Mouse (Mus musculus) midbrain, embryonic 12.5 days (tissue): ENCODE results near the gene Ccdc36. TPM values are rescaled to one million over a fixed set of nuclear protein-coding genes. Genes with fewer than 3 reads are reported as not detected.

ENCODE experiments used
- ATAC-seq: fragments of 200-750 bp; cut with Nextera tagmentation; 2 replicates; pipeline ENCODE4 v1.8.0; 2017; ENCODE audit warnings: low read depth, moderate TSS enrichment, moderate library complexity; ENCODE audit not compliant: low FRiP score
- H3K27ac ChIP-seq: fragments of 300-500 bp; sonication (generic); replicated peaks from 2 replicates; pipeline ENCODE4 v1.5.1; 2016; ENCODE audit warnings: mild to moderate bottlenecking
- H3K27me3 ChIP-seq: fragments of 300-500 bp; sonication (generic); 2 replicates; pipeline ENCODE4 v1.6.1; 2016; ENCODE audit warnings: mild to moderate bottlenecking
- H3K36me3 ChIP-seq: fragments of 300-500 bp; sonication (generic); 2 replicates; pipeline ENCODE4 v1.6.1; 2016
- H3K4me1 ChIP-seq: fragments of 300-500 bp; sonication (generic); 2 replicates; pipeline ENCODE4 v1.6.1; 2016
- H3K4me2 ChIP-seq: fragments of 300-500 bp; sonication (generic); replicated peaks from 2 replicates; pipeline ENCODE4 v1.6.1; 2016; ENCODE audit warnings: mild to moderate bottlenecking, moderate library complexity
- H3K4me3 ChIP-seq: fragments of 300-500 bp; sonication (generic); 2 replicates; pipeline ENCODE4 v1.5.1; 2016; ENCODE audit warnings: mild to moderate bottlenecking
- H3K9ac ChIP-seq: fragments of 300-500 bp; sonication (generic); replicated peaks from 2 replicates; pipeline ENCODE4 v1.6.1; 2016; ENCODE audit warnings: mild to moderate bottlenecking, moderate library complexity
- H3K9me3 ChIP-seq: fragments of 300-500 bp; sonication (generic); 2 replicates; pipeline ENCODE4 v1.6.1; 2016; ENCODE audit warnings: mild to moderate bottlenecking
- WGBS: fragments of 180-500 bp; shearing (Covaris S2); methylation state at CpG from one replicate; pipeline ENCODE4 v1.1.7; 2016; 5-methylcytosine and 5-hydroxymethylcytosine counted together
- polyA plus RNA-seq: library from polyadenylated mRNA; unstranded; fragments of >200 nt; fragmentation: Nextera tagmentation; extraction: Ambion mirVana; gene quantifications from 2 replicates; pipeline ENCODE4 v1.2.1, GENCODE M21; 2016

Gene Ccdc36
- polyA plus RNA-seq, 1 experiment from 2014 or later: 1.3 TPM

DNA sequence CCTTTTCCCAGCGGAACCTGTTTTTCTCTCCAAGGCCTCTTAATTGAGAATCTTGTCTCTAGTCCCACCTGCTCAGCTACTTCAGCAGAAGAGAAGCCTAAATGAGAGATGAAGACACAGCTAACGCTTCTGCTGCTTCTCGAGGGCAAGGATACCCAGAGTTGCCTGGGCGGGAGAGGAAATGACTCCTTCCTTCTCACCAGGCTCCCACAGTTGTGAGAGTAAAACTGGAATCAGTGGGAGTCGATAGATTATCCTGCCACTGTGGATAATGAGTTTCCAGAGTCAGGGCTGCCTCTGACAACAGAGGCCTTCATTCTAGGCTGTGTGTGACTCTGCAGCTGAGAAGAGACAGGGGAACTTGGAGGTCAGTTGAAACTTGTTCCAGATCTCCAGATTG lies 12.2 kb upstream of the Ccdc36 start:
- no peaks in the 10 kb centered on the region for H3K4me1 ChIP-seq
- no peak overlapping the region for H3K4me2 ChIP-seq
- no peaks in the 10 kb centered on the region for H3K36me3 ChIP-seq
- no peaks in the 10 kb centered on the region for H3K27me3 ChIP-seq
- no peak for ATAC-seq
- no peak overlapping the region for H3K4me3 ChIP-seq
- 79% methylated on average over 5 of the region's 5 CpGs for WGBS
- no peak overlapping the region for H3K27ac ChIP-seq
- H3K9me3 ChIP-seq: no peaks in the 10 kb centered on the region
- no peak overlapping the region for H3K9ac ChIP-seq

DNA sequence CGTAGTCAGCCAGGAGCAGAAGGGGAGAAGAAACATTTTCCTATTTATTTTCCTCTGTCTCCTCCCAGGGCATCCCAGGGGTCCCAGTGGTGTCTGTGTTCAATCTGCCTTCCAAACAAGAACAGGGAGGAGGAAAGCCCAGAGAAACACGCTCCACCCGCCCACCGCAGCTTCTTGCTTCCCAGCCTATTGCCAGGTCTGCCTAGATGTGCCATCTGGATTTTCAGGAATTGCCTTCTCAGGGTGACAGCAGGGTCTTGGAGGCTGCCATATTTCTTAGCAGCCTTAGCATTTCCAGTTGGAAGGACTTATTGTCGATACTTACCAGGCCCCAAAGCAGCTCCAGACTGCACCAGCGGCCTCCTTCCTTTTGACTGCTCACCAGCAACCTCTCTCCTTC lies 10.9 kb upstream of the Ccdc36 start:
- no peak for ATAC-seq
- 80% methylated on average over 6 of the region's 6 CpGs for WGBS
- H3K4me1 ChIP-seq: no peaks in the 10 kb centered on the region
- H3K9me3 ChIP-seq: no peaks in the 10 kb centered on the region
- H3K27me3 ChIP-seq: no peaks in the 10 kb centered on the region
- no peak overlapping the region for H3K4me2 ChIP-seq
- H3K27ac ChIP-seq: no peak overlapping the region
- H3K9ac ChIP-seq: no peak overlapping the region
- H3K36me3 ChIP-seq: no peaks in the 10 kb centered on the region
- H3K4me3 ChIP-seq: no peak overlapping the region

DNA sequence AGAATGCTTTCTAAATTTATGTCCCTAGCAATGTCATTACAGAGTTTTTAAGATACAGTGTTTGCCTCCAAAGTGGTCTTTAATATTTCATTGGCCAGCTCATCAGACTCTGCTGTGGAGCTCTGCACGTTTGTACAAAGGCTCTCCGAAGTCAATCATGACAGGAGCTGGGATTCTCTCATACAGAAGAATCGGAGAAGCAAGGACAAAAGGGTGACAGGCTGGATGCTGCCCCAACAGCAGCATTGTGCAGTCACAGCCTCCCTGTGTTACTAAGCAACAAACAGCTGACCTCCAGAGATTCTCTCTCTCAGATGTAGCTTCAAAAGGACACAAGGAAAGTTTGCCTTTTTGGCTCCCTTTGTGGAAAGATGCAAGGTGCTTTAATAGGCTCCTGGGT lies 7.9 kb upstream of the Ccdc36 start, which contains the start of gene BC048562:
Gene BC048562, plus strand, starts transcription at position 301 of the 400 bp plus-strand sequence.
- Histone ChIP-seq H3K4me2 (no peak within 1 kb of the TSS), H3K9ac (no peak within 1 kb of the TSS), H3K4me3 (no peak within 1 kb of the TSS), H3K36me3 (no peaks in the 10 kb centered on the region), H3K9me3 (no peaks in the 10 kb centered on the region), H3K27ac (no peak within 1 kb of the TSS), H3K4me1 (peaks cover 6% of the 10 kb centered on the region; the same call in 1 of the 2 replicates), H3K27me3 (no peaks in the 10 kb centered on the region)
- no peak for ATAC-seq
- WGBS: 32% methylated on average over 3 of the region's 3 CpGs

DNA sequence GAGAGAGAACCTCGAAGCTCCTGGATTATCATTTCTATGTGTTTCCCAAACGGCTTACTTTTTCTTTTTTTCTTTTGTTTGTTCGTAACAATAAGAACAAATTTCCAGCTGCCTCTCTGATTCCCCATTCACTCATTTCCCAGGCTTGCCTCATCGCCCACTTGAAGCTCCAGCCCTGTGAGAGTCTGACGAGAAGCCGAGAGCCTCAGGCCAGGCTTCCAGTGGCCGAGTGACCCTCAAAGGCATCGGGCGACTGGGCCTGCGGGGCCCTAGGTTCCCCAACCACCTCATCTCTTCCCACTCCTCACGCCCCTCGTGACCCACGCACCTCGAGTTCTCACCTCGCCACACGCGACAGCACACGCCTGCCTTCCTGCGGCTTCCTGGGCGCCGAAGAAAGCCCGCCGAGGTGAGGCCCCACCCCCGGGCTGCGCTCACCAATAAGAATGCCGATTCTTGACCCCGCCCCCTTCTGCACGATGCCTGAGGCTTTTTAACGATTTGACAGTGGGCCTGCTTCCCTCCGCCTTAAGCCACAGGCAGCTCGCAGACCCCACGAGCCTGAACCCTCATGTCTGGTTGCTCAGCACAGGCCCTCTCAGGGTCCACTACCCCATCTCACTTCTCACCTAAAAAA lies 3.3 kb upstream of the Ccdc36 start:
- Histone ChIP-seq H3K4me2 (peak overlapping the region; percentile 49), H3K27ac (no peak overlapping the region), H3K9me3 (no peaks in the 10 kb centered on the region), H3K4me3 (peak overlapping the region; percentile 27), H3K9ac (no peak overlapping the region; the same call in 1 of the 2 replicates), H3K4me1 (peaks cover 6% of the 10 kb centered on the region; the same call in 1 of the 2 replicates), H3K27me3 (no peaks in the 10 kb centered on the region), H3K36me3 (no peaks in the 10 kb centered on the region)
- ATAC-seq: no peak
- 54% methylated on average over 32 of the region's 32 CpGs for WGBS

DNA sequence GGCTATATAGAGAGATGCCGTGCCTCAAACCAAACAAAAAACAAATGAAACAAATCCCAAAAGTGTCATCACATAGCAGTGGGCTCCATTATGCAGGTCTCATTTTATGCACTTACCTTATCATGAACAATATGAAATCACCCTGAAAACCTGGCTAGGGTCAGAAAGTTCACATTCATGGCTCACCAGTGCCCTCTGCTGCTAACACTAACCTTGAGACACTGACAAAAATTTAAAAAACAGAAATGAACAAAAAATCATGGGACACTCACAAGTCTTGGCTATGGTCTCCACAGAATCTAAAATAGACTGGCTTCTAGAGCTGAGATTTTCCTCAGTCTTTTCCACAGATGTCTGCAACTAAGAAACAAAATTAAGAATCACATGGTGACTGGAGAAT lies 16.1 kb downstream of the Ccdc36 start:
- no peak for ATAC-seq
- H3K4me3 ChIP-seq: no peak overlapping the region

DNA sequence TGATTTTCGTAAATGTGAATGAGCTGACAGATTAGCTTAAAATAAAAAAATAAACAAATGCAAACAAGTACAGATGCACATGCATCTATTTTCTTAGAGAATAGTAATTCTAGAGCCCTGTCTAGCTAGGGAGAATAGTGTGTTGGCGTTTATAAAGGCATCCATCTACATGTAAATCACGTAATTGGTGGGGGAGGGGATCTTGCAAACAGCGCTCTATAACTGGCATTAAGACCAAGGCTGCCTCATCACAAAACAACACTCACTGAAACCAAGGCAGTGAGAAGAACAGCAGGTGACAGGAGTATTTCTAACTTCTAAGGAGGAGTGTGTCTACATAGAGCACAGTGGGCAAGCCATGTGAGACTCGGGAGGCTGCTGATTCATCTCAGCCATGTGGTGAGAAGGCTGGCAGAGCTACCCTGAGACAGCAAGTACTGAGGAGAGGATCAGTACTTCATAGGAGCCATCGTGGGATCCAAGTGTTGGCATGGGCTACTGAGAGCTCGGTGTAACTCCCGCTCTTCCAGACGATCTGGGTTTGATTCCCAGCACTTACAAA lies 16.8 kb downstream of the Ccdc36 start:
- Histone ChIP-seq H3K4me3 (no peak overlapping the region), H3K9ac (no peak overlapping the region), H3K36me3 (no peaks in the 10 kb centered on the region), H3K4me1 (no peaks in the 10 kb centered on the region), H3K27me3 (no peaks in the 10 kb centered on the region), H3K27ac (no peak overlapping the region), H3K9me3 (no peaks in the 10 kb centered on the region), H3K4me2 (no peak overlapping the region)
- WGBS: 79% methylated on average over 9 of the region's 9 CpGs
- ATAC-seq: no peak

More for the DNA sequence above, 16.1 kb downstream of the Ccdc36 start:
- Histone ChIP-seq H3K4me2 (no peak overlapping the region), H3K9me3 (no peaks in the 10 kb centered on the region), H3K36me3 (no peaks in the 10 kb centered on the region), H3K27ac (no peak overlapping the region), H3K27me3 (no peaks in the 10 kb centered on the region), H3K9ac (no peak overlapping the region), H3K4me1 (no peaks in the 10 kb centered on the region)
- 81% methylated on average over 1 of the region's 1 CpGs for WGBS

DNA sequence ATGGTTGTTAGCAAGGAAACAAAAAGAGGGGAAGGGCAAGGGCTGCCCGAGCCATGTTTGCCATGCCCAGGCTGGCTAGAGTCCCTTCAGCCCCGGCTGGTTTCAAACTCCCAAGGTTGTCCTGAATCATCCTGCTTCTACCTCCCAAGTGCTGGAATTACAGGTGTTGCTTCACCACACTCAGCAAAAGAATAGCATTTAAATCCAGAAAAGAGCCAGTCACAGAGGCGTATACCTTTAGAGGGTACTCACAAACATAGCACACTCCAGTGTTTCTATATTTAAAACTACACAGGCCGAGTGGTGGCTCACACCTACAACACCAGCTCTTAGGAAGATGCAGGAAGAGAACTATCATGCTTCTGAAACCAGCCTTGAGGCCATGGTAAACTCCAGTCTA lies 18.7 kb downstream of the Ccdc36 start:
- Histone ChIP-seq H3K4me2 (no peak overlapping the region), H3K27me3 (no peaks in the 10 kb centered on the region), H3K27ac (no peak overlapping the region), H3K36me3 (no peaks in the 10 kb centered on the region), H3K4me1 (no peaks in the 10 kb centered on the region), H3K4me3 (no peak overlapping the region), H3K9me3 (no peaks in the 10 kb centered on the region), H3K9ac (no peak overlapping the region)
- no peak for ATAC-seq
- WGBS: 90% methylated on average over 4 of the region's 4 CpGs

DNA sequence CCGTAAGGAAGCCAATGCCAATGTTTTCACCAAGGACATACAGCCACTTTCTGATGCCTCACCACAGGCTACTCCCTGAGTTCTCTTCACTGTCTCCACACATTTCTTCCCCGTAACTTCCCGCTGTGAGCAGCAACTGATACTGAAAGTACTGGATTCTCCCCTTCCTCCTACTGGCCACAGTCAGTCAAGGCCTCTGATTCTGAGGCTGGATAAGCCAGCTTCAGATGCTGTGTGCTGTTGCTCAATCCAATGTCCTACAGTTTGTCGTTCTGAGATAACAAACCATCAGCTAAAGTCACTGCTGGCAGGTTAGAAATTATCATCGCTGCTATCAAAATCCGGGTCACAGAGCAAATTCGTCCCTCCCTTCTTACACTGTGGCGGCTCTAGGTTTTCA lies 23.8 kb downstream of the Ccdc36 start:
- no peak for ATAC-seq
- H3K36me3 ChIP-seq: no peaks in the 10 kb centered on the region
- WGBS: 85% methylated on average over 8 of the region's 8 CpGs

DNA sequence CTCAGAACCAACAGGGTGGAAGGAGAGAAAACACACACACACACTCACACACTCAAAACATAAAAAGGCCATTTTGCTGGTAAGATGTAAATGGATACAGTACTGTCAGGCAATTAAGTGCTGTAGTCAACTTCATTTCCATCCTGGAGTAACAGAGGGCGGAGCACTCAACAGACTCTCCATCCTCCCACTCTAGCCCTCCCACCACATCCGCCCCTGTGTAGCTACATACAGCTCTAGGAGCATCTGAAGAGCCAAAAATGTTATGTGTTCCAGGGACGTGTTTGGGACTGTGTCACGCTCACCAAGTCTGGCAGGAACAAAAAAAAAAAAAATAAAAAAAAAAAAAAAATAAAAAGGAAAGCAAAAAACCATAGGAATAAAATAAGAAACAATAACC lies 25.2 kb downstream of the Ccdc36 start:
- peaks cover 11% of the 10 kb centered on the region for H3K4me1 ChIP-seq
- no peak overlapping the region for H3K27ac ChIP-seq
- no peaks in the 10 kb centered on the region for H3K27me3 ChIP-seq
- H3K36me3 ChIP-seq: no peaks in the 10 kb centered on the region
- H3K9ac ChIP-seq: no peak overlapping the region
- ATAC-seq: no peak
- no peak overlapping the region for H3K4me2 ChIP-seq
- no peak overlapping the region for H3K4me3 ChIP-seq
- no peaks in the 10 kb centered on the region for H3K9me3 ChIP-seq
- 85% methylated on average over 4 of the region's 4 CpGs for WGBS

More for the DNA sequence above, 23.8 kb downstream of the Ccdc36 start:
- peaks cover 11% of the 10 kb centered on the region for H3K4me1 ChIP-seq
- no peak overlapping the region for H3K4me2 ChIP-seq
- H3K4me3 ChIP-seq: no peak overlapping the region
- H3K27ac ChIP-seq: no peak overlapping the region
- no peak overlapping the region for H3K9ac ChIP-seq
- no peaks in the 10 kb centered on the region for H3K27me3 ChIP-seq
- H3K9me3 ChIP-seq: no peaks in the 10 kb centered on the region

DNA sequence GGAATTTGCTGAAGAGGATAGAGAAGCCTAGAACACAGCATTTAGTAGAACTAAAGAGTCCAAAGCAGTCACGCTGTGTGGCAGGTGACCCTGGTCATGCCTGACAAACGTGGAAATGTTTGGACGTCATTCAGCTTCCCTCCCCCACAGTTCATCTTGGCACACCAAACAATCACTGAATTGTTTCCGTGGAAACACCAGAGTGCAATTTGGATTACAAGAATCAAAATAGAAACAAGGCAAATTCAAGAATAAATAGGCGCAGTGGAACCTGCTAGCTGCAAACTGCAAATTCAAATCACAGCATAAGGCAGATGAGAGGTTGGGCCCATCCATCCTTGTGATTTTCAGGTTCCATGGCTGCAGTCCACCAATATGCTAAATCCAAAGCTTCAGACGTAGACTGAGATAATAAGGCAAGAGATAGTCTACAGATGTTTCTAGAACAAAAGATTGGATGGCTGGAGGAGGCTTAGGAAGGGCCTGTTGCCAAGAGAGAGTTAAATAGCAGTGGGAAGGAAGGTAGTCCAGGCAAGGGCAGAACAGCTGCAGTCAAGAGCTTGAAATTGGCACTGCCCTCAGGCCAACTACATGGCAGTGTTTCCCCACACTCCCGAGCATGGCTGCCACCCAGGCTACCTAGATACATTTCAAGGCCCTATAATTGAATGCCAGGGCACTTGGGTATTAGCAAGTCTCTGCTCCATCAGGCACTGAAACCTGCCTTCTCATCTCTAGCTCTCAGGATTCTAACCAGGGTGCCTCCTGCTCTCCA lies 26.9 kb downstream of the Ccdc36 start:
- no peaks in the 10 kb centered on the region for H3K36me3 ChIP-seq
- no peak for ATAC-seq
- no peak overlapping the region for H3K9ac ChIP-seq
- H3K9me3 ChIP-seq: no peaks in the 10 kb centered on the region
- 53% methylated on average over 7 of the region's 7 CpGs for WGBS
- H3K4me3 ChIP-seq: no peak overlapping the region
- H3K4me2 ChIP-seq: no peak overlapping the region
- no peak overlapping the region for H3K27ac ChIP-seq
- H3K27me3 ChIP-seq: no peaks in the 10 kb centered on the region
- peaks cover 11% of the 10 kb centered on the region for H3K4me1 ChIP-seq

DNA sequence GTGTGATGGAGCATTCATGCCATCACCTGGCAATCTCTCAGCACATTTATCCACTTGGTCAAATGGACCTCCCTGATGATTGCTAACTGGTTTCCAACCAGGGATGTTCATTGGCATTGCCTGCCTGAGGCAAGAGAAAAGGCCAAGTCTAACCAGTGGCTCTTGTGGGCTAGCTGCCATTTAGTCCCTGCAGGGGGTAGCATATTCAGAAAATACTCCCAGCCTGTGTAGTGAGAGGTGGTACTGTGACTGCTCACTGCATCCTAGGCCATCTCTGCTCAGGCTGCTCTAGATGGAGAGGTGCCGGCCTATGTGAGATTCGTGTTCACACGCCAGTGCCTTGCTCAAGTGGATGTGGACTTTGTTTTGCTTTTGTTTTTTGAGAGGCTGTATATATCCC lies 30.0 kb downstream of the Ccdc36 start:
- Histone ChIP-seq H3K9me3 (no peaks in the 10 kb centered on the region), H3K4me2 (no peak overlapping the region), H3K27me3 (no peaks in the 10 kb centered on the region), H3K27ac (no peak overlapping the region), H3K4me3 (no peak overlapping the region), H3K9ac (no peak overlapping the region), H3K36me3 (peaks cover 5% of the 10 kb centered on the region), H3K4me1 (peaks cover 11% of the 10 kb centered on the region)
- WGBS: 90% methylated on average over 3 of the region's 3 CpGs
- no peak for ATAC-seq

DNA sequence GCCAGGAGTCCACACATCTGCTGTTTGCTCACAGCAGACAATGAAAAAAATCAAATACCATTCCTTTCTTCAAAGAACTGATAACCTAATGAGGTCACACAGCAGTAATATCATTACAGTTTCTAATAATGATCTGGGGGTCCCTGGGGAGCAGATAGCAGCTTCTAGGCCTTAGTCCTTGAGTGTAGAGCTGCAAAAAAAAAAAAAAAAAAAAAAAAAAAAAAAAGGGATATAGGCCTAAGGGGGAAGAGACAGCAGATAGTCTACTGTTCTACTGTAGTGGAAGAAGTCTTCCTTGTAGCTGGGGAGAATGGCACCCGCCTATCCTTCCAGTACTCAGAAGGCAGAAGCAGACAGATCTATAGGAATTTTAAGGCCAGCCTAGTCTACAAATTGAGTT lies 32.9 kb downstream of the Ccdc36 start:
- H3K9ac ChIP-seq: no peak overlapping the region
- H3K9me3 ChIP-seq: no peaks in the 10 kb centered on the region
- no peaks in the 10 kb centered on the region for H3K4me1 ChIP-seq
- WGBS: 94% methylated on average over 1 of the region's 1 CpGs
- no peak for ATAC-seq
- no peak overlapping the region for H3K27ac ChIP-seq
- H3K27me3 ChIP-seq: no peaks in the 10 kb centered on the region
- H3K4me2 ChIP-seq: no peak overlapping the region
- H3K4me3 ChIP-seq: no peak overlapping the region
- H3K36me3 ChIP-seq: peaks cover 30% of the 10 kb centered on the region
